Mouse (Mus musculus) ES-Bruce4 (cell line): ENCODE data around the gene Szt2. TPM values are rescaled to one million over a fixed set of nuclear protein-coding genes. Genes with fewer than 3 reads are reported as not detected.

Source experiments
- H3K27ac ChIP-seq: 2 replicates; pipeline ENCODE4 v1.5.1; 2012; ENCODE audit warnings: low read length, inconsistent platforms; ENCODE audit not compliant: insufficient read depth
- H3K27me3 ChIP-seq: 2 replicates; pipeline ENCODE4 v1.6.1; 2012; ENCODE audit warnings: mild to moderate bottlenecking, low read length, inconsistent platforms; ENCODE audit not compliant: control insufficient read depth, poor library complexity, insufficient read depth, severe bottlenecking
- H3K36me3 ChIP-seq: 2 replicates; pipeline ENCODE4 v1.6.1; 2012; ENCODE audit warnings: inconsistent platforms, mild to moderate bottlenecking, low read length, moderate library complexity; ENCODE audit not compliant: control insufficient read depth, poor library complexity, insufficient read depth, severe bottlenecking
- H3K4me1 ChIP-seq: one replicate; pipeline ENCODE4 v1.8.1; 2011; ENCODE audit warnings: low read length; ENCODE audit not compliant: control insufficient read depth, insufficient read depth
- H3K4me3 ChIP-seq: 2 replicates; pipeline ENCODE4 v1.5.1; 2011; ENCODE audit warnings: low read depth, mild to moderate bottlenecking, low read length
- H3K9ac ChIP-seq: 2 replicates; pipeline ENCODE4 v1.6.1; 2012; ENCODE audit warnings: low read depth, mild to moderate bottlenecking, inconsistent platforms; ENCODE audit not compliant: poor library complexity, severe bottlenecking
- H3K9me3 ChIP-seq: replicated peaks from 2 replicates; pipeline ENCODE4 v1.6.1; 2012; ENCODE audit warnings: mild to moderate bottlenecking, low read length, inconsistent platforms; ENCODE audit not compliant: control insufficient read depth, poor library complexity, insufficient read depth, severe bottlenecking
- CTCF ChIP-seq: IDR thresholded peaks from one replicate; pipeline ENCODE4 v1.8.1; 2011; ENCODE audit warnings: low read depth, low read length
- EP300 ChIP-seq: IDR thresholded peaks from 2 replicates; pipeline ENCODE4 v1.6.1; 2011; ENCODE audit warnings: low read depth, low read length; ENCODE audit not compliant: insufficient read depth
- POLR2A ChIP-seq: IDR thresholded peaks from one replicate; pipeline ENCODE4 v1.8.1; 2011; ENCODE audit warnings: low read length; ENCODE audit not compliant: insufficient read depth
- polyA plus RNA-seq: library from polyadenylated mRNA; stranded (reverse); fragments of >200 nt; gene quantifications from 2 replicates; pipeline ENCODE4 v1.2.4, GENCODE M21; 2011; ENCODE audit warnings: low read depth; ENCODE audit not compliant: missing spikeins, insufficient read depth, insufficient read length

The Szt2 gene
- polyA plus RNA-seq, 1 experiment: 17.2 TPM

- no peaks in the 10 kb centered on the region for H3K9me3 ChIP-seq
- H3K27ac ChIP-seq: no peak overlapping the region
- H3K9ac ChIP-seq: no peak overlapping the region
- H3K36me3 ChIP-seq: no peaks in the 10 kb centered on the region
- no peak overlapping the region for H3K4me3 ChIP-seq
- H3K27me3 ChIP-seq: no peaks in the 10 kb centered on the region
- H3K4me1 ChIP-seq: no peaks in the 10 kb centered on the region
- TF ChIP-seq POLR2A: no peak
- no peak for TF ChIP-seq EP300
Observed at GRCm38 (mm10) chr4:118354289-118354688, 54.8 kb downstream of the Szt2 start.

DNA sequence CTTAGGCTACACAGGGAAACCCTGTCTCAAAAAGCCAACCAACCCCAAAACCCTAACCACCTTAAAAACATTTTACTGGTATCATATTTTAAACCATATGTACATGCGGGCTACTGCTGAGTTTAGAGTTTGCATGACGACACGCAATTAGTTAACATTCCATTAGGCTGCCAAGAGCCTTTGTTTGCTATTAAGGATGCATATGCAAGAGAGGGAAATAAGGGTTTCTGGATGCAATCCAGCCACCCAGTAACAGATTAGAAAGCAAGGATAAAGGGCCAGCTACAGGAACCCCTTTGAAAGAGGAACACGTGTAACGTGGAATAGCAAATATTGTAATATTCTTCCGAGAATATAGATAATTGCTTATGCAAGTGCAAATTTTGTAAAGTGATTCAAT, 55.4 kb downstream of the Szt2 start:
- no peaks in the 10 kb centered on the region for H3K9me3 ChIP-seq
- no peak overlapping the region for H3K27ac ChIP-seq
- no peak for TF ChIP-seq CTCF
- TF ChIP-seq POLR2A: no peak
- no peak for TF ChIP-seq EP300
- H3K9ac ChIP-seq: no peak overlapping the region
- no peaks in the 10 kb centered on the region for H3K27me3 ChIP-seq
- no peaks in the 10 kb centered on the region for H3K4me1 ChIP-seq
- H3K4me3 ChIP-seq: no peak overlapping the region
- H3K36me3 ChIP-seq: no peaks in the 10 kb centered on the region

- no peak overlapping the region for H3K4me3 ChIP-seq
- H3K27ac ChIP-seq: no peak overlapping the region
- no peaks in the 10 kb centered on the region for H3K4me1 ChIP-seq
- no peak for TF ChIP-seq EP300
- TF ChIP-seq POLR2A: no peak
- TF ChIP-seq CTCF: no peak
- no peaks in the 10 kb centered on the region for H3K9me3 ChIP-seq
- no peaks in the 10 kb centered on the region for H3K27me3 ChIP-seq
- H3K9ac ChIP-seq: no peak overlapping the region
- H3K36me3 ChIP-seq: no peaks in the 10 kb centered on the region
Observed at GRCm38 (mm10) chr4:118351828-118352227, 57.2 kb downstream of the Szt2 start.

- Histone ChIP-seq H3K27ac (no peak overlapping the region), H3K9me3 (no peaks in the 10 kb centered on the region), H3K9ac (no peak overlapping the region), H3K4me1 (no peaks in the 10 kb centered on the region), H3K36me3 (no peaks in the 10 kb centered on the region), H3K4me3 (no peak overlapping the region), H3K27me3 (no peaks in the 10 kb centered on the region)
- no peak for TF ChIP-seq CTCF
- no peak for TF ChIP-seq POLR2A
- no peak for TF ChIP-seq EP300
Observed at GRCm38 (mm10) chr4:118350864-118351263, 58.2 kb downstream of the Szt2 start.

DNA sequence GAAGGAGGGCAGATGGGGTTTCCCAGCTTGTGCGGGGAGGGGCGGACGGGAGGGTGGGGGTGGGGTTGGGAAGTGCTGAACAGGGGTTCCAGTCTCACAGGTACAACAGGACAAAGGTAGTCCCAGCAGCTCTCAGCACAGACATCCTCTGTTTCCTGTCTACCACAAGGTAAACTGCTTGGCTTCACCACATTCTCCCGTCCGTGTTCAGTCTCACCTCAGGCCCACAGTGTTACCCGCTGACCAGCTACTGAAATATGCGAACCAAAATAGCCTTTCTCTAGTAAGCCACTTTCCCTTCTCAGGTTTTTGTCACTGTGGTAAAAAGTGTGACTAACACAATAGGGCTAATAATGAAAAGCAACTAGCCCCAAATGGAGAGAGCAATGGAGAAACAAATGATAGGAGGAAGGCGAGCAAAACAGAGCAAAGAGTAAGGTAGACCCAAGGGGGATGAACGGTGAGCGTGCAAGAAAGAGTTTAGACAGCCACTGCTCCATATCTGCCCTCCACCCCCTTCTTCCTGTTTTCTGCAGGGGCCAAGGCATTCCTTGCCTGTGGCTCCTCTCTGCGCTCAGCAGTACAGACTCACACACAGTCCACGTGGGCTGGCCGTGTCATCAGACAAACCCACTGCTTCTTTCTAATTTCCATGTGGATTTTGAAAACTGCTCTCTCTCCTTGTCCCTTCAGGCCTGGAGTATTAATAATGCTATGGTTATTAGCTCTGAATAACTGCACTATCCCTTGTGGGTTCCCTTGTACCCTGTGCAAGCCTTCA, 61.4 kb downstream of the Szt2 start:
- Histone ChIP-seq H3K4me3 (no peak overlapping the region), H3K9ac (no peak overlapping the region), H3K27ac (no peak overlapping the region), H3K27me3 (no peaks in the 10 kb centered on the region), H3K9me3 (no peaks in the 10 kb centered on the region), H3K36me3 (no peaks in the 10 kb centered on the region), H3K4me1 (no peaks in the 10 kb centered on the region)
- no peak for TF ChIP-seq EP300
- TF ChIP-seq CTCF: no peak
- no peak for TF ChIP-seq POLR2A

DNA sequence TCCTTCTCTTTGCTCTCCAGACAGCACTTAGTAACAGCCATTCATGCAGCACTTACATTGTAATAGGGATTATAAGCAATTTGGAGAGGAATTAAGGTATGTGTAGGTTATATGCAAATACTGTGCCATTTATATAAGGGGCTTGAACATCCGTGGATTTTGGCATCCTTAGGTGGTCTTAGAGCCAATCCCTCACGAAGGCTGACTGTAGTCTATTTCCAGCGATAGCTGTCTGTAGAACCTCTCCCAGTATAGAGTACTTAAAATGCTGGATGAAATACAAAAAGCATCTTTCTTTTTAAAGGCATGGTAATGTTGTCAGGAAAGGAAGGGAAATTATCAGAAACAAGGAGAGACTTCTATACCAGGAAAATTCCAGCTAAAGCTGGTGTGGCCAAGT, 67.6 kb downstream of the Szt2 start:
- H3K9ac ChIP-seq: no peak overlapping the region
- peaks cover 4% of the 10 kb centered on the region; the same call in 1 of the 2 replicates for H3K9me3 ChIP-seq
- H3K4me1 ChIP-seq: no peaks in the 10 kb centered on the region
- TF ChIP-seq EP300: no peak
- TF ChIP-seq POLR2A: no peak
- TF ChIP-seq CTCF: no peak
- H3K27ac ChIP-seq: no peak overlapping the region
- no peak overlapping the region for H3K4me3 ChIP-seq
- no peaks in the 10 kb centered on the region for H3K27me3 ChIP-seq
- H3K36me3 ChIP-seq: no peaks in the 10 kb centered on the region
